Mouse (Mus musculus) gastrocnemius, postnatal 14 days (tissue): Measurements from ENCODE around the gene Gm9964. TPM values are rescaled to one million over a fixed set of nuclear protein-coding genes. Genes with fewer than 3 reads are reported as not detected.
"Not testable (repeated sequence)": the region's sequence is repeated elsewhere in the genome, so short reads cannot be mapped to it uniquely, and the experiment has no call there.

ENCODE experiments used
- DNase-seq: peaks from one replicate; pipeline ENCODE4 v3.0.0; 2021; ENCODE audit warnings: mixed read lengths
- intact Hi-C: fragments of 180-260 bp; cut with DNase I; formaldehyde crosslinking; loops from one replicate; pipeline ENCODE4 v1.15.1; 2025; ENCODE audit warnings: low total_unique reads
- total RNA-seq, 2 experiments: library from RNA; stranded (reverse); gene quantifications; 2 replicates each; pipeline ENCODE4 v1.2.3; 2021

Gene Gm9964
- total RNA-seq, 2 experiments from 2014 or later: not detected

GRCm38 (mm10) chr11:79264376-79264775 lies 32.3 kb downstream of the Gm9964 start:
- intact Hi-C loops: no loop called here
- DNase-seq: no peak

- DNase-seq, intact Hi-C loops: not testable (repeated sequence)
These were observed 36.6 kb downstream of the Gm9964 start for GRCm38 (mm10) chr11:79260126-79260525.

- peak; percentile 43 for DNase-seq
- intact Hi-C loops: no loop called here
These were observed 38.0 kb downstream of the Gm9964 start for GRCm38 (mm10) chr11:79258738-79259137.

- peak; percentile 90 for DNase-seq
- intact Hi-C loops: no loop called here
These were observed 42.2 kb downstream of the Gm9964 start, which contains the start of gene Wsb1 for GRCm38 (mm10) chr11:79254391-79255098. TSS of gene Wsb1 (minus strand) at chr11:79254671.

GRCm38 (mm10) chr11:79253542-79254390 lies 42.9 kb downstream of the Gm9964 start:
- intact Hi-C loops: no loop called here
- DNase-seq: peak; percentile 69

- DNase-seq: no peak
- intact Hi-C loops: no loop called here
These were observed 43.7 kb downstream of the Gm9964 start for GRCm38 (mm10) chr11:79252881-79253541.

Other genes with a start within 250 kb of the Gm9964 start
- gene Ksr1, start 150.5 kb downstream of the Gm9964 start, total RNA-seq: 10 to 100 TPM; 62.2 to 73.3 TPM
- gene Wsb1, start 42.2 kb downstream of the Gm9964 start, total RNA-seq: 10 to 100 TPM; 16.5 to 19.1 TPM
- gene Nf1, start 42.8 kb upstream of the Gm9964 start, total RNA-seq: 10 to 100 TPM; 21.4 to 22.4 TPM
- not detected for gene Omg, start 207.2 kb upstream of the Gm9964 start, total RNA-seq
- gene Evi2b, start 226.9 kb upstream of the Gm9964 start, total RNA-seq: under 1 TPM; 0.24 to 0.59 TPM
- under 1 TPM in 1 of 2 experiments, not detected in 1; 0.18 TPM for gene Evi2, start 233.7 kb upstream of the Gm9964 start, total RNA-seq
- 1 to 10 TPM; 3.3 to 4.3 TPM for gene Evi2a, start 233.7 kb upstream of the Gm9964 start, total RNA-seq